Mouse (Mus musculus) cortical plate, adult 2 months (tissue): Measurements from ENCODE around the gene Fzd10.

Experiments used
- CTCF ChIP-seq: fragments of 200-500 bp; IDR thresholded peaks from 2 replicates; pipeline ENCODE4 v1.5.1; 2011; ENCODE audit warnings: mild to moderate bottlenecking, control low read depth, low read length; ENCODE audit not compliant: insufficient read depth; ENCODE audit errors: extremely low read depth
- POLR2A ChIP-seq: fragments of 200-500 bp; IDR thresholded peaks from 2 replicates; pipeline ENCODE4 v1.6.1; 2011; ENCODE audit warnings: mild to moderate bottlenecking, low read length, control low read depth; ENCODE audit not compliant: insufficient read depth; ENCODE audit errors: extremely low read depth

GRCm38 (mm10) chr5:128647221-128647730, 46.6 kb downstream of the Fzd10 start:
- no peak for TF ChIP-seq POLR2A
- TF ChIP-seq CTCF = no peak
